Mouse (Mus musculus) Muller cell, postnatal 12 days (primary cell): Measurements from ENCODE around the gene Spg20.

ENCODE experiments used
- DNase-seq: peaks from one replicate; pipeline ENCODE4 v3.0.0-alpha.2; 2015; ENCODE audit errors: inconsistent ontology term

The Spg20 gene

GRCm38 (mm10) chr3:55111935-55112709 is at the start of gene Spg20:
Gene Spg20, plus strand, starts transcription at chr3:55112108.
- DNase-seq: peak; percentile 94

- DNase-seq: no peak
These were observed 49.3 kb upstream of the Spg20 start for GRCm38 (mm10) chr3:55062653-55063052.

- peak; percentile 56 for DNase-seq
These were observed 47.5 kb upstream of the Spg20 start for GRCm38 (mm10) chr3:55064396-55064795.

- no peak for DNase-seq
These were observed 45.9 kb upstream of the Spg20 start for GRCm38 (mm10) chr3:55065738-55066665.

GRCm38 (mm10) chr3:55066666-55067023 is 45.3 kb upstream of the Spg20 start:
- DNase-seq: no peak

- no peak for DNase-seq
These were observed 44.0 kb upstream of the Spg20 start for GRCm38 (mm10) chr3:55067791-55068434.

- peak; percentile 16 for DNase-seq
These were observed 37.2 kb upstream of the Spg20 start for GRCm38 (mm10) chr3:55074576-55075293.

- peak; percentile 84 for DNase-seq
These were observed 36.6 kb upstream of the Spg20 start for GRCm38 (mm10) chr3:55075294-55075648.

- no peak for DNase-seq
These were observed 33.7 kb upstream of the Spg20 start for GRCm38 (mm10) chr3:55078233-55078632.

- DNase-seq: no peak
These were observed 32.3 kb upstream of the Spg20 start for GRCm38 (mm10) chr3:55079619-55080018.

GRCm38 (mm10) chr3:55080055-55080454 is 31.9 kb upstream of the Spg20 start:
- DNase-seq: peak; percentile 73

- no peak for DNase-seq
These were observed 27.1 kb upstream of the Spg20 start for GRCm38 (mm10) chr3:55084781-55085180.

- DNase-seq: peak; percentile 30
These were observed 26.2 kb upstream of the Spg20 start for GRCm38 (mm10) chr3:55085716-55086115.

GRCm38 (mm10) chr3:55086948-55087347 is 25.0 kb upstream of the Spg20 start:
- no peak for DNase-seq

GRCm38 (mm10) chr3:55087360-55087759 is 24.5 kb upstream of the Spg20 start:
- DNase-seq: no peak

- peak; percentile 50 for DNase-seq
These were observed 23.5 kb upstream of the Spg20 start for GRCm38 (mm10) chr3:55088359-55088758.

GRCm38 (mm10) chr3:55088843-55089242 is 23.1 kb upstream of the Spg20 start:
- no peak for DNase-seq

GRCm38 (mm10) chr3:55089291-55089690 is 22.6 kb upstream of the Spg20 start:
- no peak for DNase-seq

GRCm38 (mm10) chr3:55093161-55093560 is 18.7 kb upstream of the Spg20 start:
- DNase-seq: no peak

- DNase-seq: peak; percentile 84
These were observed 15.8 kb upstream of the Spg20 start for GRCm38 (mm10) chr3:55095968-55096654.

GRCm38 (mm10) chr3:55096655-55097005 is 15.3 kb upstream of the Spg20 start:
- DNase-seq: no peak
